Mouse (Mus musculus) G1E (cell line): Measurements from ENCODE around the gene BC049715.

Source experiments
- GATA1 ChIP-seq: IDR thresholded peaks from 2 replicates; pipeline ENCODE4 v1.6.1; 2012; ENCODE audit warnings: borderline replicate concordance, low read length, inconsistent platforms, mixed read lengths
- POLR2AphosphoS5 ChIP-seq: IDR thresholded peaks from 2 replicates; pipeline ENCODE4 v1.6.1; 2012; ENCODE audit warnings: low read depth, low read length, inconsistent platforms; ENCODE audit not compliant: insufficient replicate concordance

DNA sequence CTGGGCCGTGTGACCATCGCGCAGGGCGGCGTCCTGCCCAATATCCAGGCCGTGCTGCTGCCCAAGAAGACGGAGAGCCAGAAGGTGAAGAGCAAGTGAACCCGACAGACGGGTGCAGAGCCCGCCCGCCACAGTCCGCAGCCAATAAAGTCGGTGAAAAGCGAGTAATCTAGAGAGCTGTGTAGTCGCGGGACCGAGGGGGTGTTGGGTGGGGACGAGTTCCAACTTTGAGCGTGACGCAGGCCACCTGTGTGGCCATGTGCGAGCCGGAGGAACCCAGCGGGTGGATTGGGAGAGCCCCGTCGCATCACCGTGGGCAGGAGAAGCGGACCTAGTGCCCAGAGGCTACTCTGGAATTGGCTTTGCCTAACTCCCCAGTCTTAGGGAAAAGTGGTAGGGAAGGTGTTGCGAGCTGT is 18.8 kb upstream of the BC049715 start:
- TF ChIP-seq GATA1 (no peak), POLR2AphosphoS5 (no peak)
